Mouse (Mus musculus) thymus, adult 2 months (tissue): ENCODE measurements around the gene Rasa3. TPM values are rescaled to one million over a fixed set of nuclear protein-coding genes. Genes with fewer than 3 reads are reported as not detected.

Experiments used
- DNase-seq: peaks from one replicate; pipeline ENCODE4 v3.0.0; 2021
- H3K27ac ChIP-seq: fragments of 200-500 bp; 2 replicates; pipeline ENCODE4 v1.5.1; 2012; ENCODE audit warnings: low read length, control low read depth; ENCODE audit not compliant: control insufficient read depth, insufficient read depth
- H3K27me3 ChIP-seq: fragments of 200-500 bp; 2 replicates; pipeline ENCODE4 v1.6.1; 2012; ENCODE audit warnings: mild to moderate bottlenecking, low read length, moderate library complexity, mixed read lengths; ENCODE audit not compliant: control insufficient read depth, insufficient read depth
- H3K36me3 ChIP-seq: fragments of 200-500 bp; 2 replicates; pipeline ENCODE4 v1.6.1; 2012; ENCODE audit warnings: mild to moderate bottlenecking, low read length, moderate library complexity; ENCODE audit not compliant: control insufficient read depth, insufficient read depth
- H3K4me1 ChIP-seq: fragments of 200-500 bp; replicated peaks from 2 replicates; pipeline ENCODE4 v1.6.1; 2012; ENCODE audit warnings: low read length; ENCODE audit not compliant: control insufficient read depth, insufficient read depth
- H3K4me3 ChIP-seq: fragments of 200-500 bp; 2 replicates; pipeline ENCODE4 v1.5.1; 2012; ENCODE audit warnings: mild to moderate bottlenecking, low read length, control low read depth, moderate library complexity; ENCODE audit not compliant: control insufficient read depth, insufficient read depth
- CTCF ChIP-seq: fragments of 200-500 bp; IDR thresholded peaks from 2 replicates; pipeline ENCODE4 v1.5.1; 2012; ENCODE audit warnings: mild to moderate bottlenecking, control low read depth, low read length, moderate library complexity, borderline replicate concordance; ENCODE audit not compliant: control insufficient read depth, poor library complexity, insufficient read depth; ENCODE audit errors: extremely low read depth
- POLR2A ChIP-seq: fragments of 200-500 bp; IDR thresholded peaks from 2 replicates; pipeline ENCODE4 v1.6.1; 2012; ENCODE audit warnings: mild to moderate bottlenecking, low read length, control low read depth, moderate library complexity; ENCODE audit not compliant: control insufficient read depth, poor library complexity, insufficient read depth; ENCODE audit errors: extremely low read depth
- WGBS: fragments of 180-500 bp; shearing (Covaris S2); methylation state at CpG from one replicate; pipeline ENCODE4 v1.1.7; 2018; 5-methylcytosine and 5-hydroxymethylcytosine counted together
- polyA plus RNA-seq: library from polyadenylated mRNA; depleted of rRNA; stranded (reverse); fragments of >200 nt; gene quantifications from 2 replicates; pipeline ENCODE4 v1.2.3, GENCODE M21; 2012; rRNA removed

Rasa3 gene
- polyA plus RNA-seq = 52.7 and 57.5 TPM in 2 replicates

DNA sequence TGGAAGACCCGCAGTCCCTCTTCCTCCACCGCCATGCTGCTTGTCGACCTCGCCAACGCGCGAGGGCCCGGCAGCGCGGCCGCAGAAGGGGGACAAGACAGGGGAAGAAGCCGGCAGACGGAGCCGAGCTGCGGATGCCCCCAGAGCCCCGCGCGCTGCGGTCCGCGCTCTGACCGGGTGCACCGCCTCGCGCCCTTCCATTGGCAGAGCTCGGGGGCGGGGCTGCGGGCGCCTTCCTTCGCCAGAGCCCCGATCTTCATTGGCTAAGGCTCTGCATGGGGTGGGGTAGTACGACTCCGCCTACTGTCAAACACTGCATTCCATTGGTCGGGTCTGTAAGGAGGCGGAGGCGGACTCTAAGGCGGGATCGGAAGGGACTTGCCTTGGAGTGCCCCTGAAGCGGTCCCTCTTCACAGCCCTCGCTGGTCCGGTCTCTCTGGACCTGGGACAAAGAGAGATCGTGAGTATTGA, at the start of gene Rasa3:
Gene Rasa3 (minus strand): TSS at position 191 of the 471 bp plus-strand sequence.
- Histone ChIP-seq H3K4me1 (peaks cover 45% of the 10 kb centered on the region), H3K27ac (peak within 1 kb of the TSS; percentile 68; the same call in 1 of the 2 replicates), H3K36me3 (no peaks in the 10 kb centered on the region), H3K4me3 (peak within 1 kb of the TSS; percentile 98), H3K27me3 (no peaks in the 10 kb centered on the region)
- under 1% methylated on average over 42 of the region's 42 CpGs for WGBS
- peak; percentile 57 for TF ChIP-seq CTCF
- peak; percentile 85 for TF ChIP-seq POLR2A
- peak; percentile 96 for DNase-seq

DNA sequence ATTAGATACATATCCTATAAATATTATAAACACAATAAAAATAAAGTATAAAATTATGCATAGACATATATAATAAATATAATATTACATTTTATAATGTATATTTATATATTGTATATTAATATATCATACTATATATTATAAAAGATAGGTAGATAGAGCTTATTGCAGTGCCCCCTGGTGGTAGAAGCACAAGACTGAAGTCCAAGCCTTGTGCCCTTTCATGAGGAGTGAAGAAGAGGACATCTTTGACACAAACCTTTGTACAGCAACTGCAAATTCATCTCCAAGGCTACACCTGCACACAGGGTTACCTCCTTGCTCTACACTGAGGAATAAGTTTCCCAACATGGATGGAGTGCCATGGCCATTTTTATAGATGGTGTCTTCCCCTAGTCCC, 48.3 kb upstream of the Rasa3 start:
- H3K36me3 ChIP-seq = no peaks in the 10 kb centered on the region
- no peak overlapping the region for H3K4me3 ChIP-seq
- DNase-seq = peak; percentile 51

DNA sequence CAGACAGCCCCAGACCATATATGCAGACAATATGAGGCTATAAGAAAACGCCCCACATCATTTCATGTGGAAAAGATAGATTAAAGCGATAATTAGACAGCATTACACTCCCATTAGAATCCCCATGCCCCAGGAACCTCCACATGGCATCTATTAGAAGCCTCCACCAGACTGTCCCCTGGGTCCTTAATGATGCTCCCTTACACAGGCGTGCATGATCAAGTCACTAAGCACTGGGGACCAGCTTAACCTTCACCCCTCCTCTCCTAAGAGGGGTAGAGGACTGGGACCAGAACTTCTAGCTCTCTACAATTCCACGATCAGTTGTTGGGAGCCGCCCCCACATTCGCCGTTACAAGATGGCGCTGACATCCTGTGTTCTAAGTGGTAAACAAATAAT, 41.6 kb upstream of the Rasa3 start:
- Histone ChIP-seq H3K36me3 (no peaks in the 10 kb centered on the region), H3K4me3 (no peak overlapping the region), H3K27me3 (no peaks in the 10 kb centered on the region), H3K27ac (no peak overlapping the region), H3K4me1 (no peaks in the 10 kb centered on the region)
- no peak for DNase-seq
- TF ChIP-seq CTCF = no peak
- TF ChIP-seq POLR2A = no peak
- WGBS = 98% methylated on average over 8 of the region's 8 CpGs

More for the DNA sequence above, 48.3 kb upstream of the Rasa3 start:
- Histone ChIP-seq H3K4me1 (no peaks in the 10 kb centered on the region), H3K27ac (no peak overlapping the region), H3K27me3 (no peaks in the 10 kb centered on the region)
- TF ChIP-seq POLR2A (no peak), CTCF (no peak)

DNA sequence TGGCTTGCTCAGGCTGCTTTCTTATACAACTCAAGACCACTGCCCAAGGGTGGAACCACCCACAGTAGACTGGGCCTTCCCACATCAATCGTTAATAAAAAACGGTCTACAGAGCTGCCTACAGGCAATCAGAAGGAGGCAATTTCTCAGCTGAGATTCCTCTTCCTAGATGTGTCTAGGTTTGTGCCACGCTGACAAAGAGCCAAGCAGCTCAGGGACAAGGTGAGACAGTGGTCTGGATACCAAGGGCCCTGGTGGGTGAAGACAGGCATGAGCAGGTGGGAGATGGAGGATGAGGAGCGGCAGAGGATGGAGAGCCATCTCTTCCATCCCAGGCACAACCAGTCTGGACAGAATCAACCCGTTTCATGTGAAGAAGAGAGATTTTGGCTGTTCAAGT, 31.1 kb upstream of the Rasa3 start:
- no peak for TF ChIP-seq CTCF
- no peak for TF ChIP-seq POLR2A
- Histone ChIP-seq H3K27ac (no peak overlapping the region), H3K4me1 (peaks cover 9% of the 10 kb centered on the region), H3K27me3 (no peaks in the 10 kb centered on the region), H3K36me3 (no peaks in the 10 kb centered on the region), H3K4me3 (no peak overlapping the region)
- 95% methylated on average over 5 of the region's 5 CpGs for WGBS
- no peak for DNase-seq

DNA sequence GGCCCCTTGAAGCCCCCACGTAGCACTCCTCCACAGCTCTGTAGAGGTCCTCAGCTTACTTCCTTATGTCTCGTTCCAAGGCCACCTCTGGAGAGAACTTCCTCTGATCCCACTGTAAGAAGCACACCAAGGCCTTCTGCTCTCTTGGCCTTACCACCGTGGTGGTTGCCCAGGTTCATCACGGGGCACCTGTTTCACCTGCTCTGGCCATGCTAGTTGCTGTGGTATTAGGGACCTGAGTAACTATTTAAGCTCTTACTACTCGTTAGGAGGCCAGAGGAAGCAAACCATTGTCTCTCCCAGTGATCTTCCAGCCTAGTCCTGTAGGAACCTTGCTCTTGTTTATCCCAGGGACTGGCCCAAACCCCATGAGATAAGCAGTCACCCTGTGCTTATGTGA, 29.5 kb upstream of the Rasa3 start:
- TF ChIP-seq POLR2A (no peak), CTCF (no peak)
- no peaks in the 10 kb centered on the region for H3K36me3 ChIP-seq
- H3K4me3 ChIP-seq = no peak overlapping the region
- no peak for DNase-seq
- H3K4me1 ChIP-seq = peaks cover 9% of the 10 kb centered on the region
- no peak overlapping the region for H3K27ac ChIP-seq
- H3K27me3 ChIP-seq = no peaks in the 10 kb centered on the region
- 86% methylated on average over 5 of the region's 5 CpGs for WGBS

DNA sequence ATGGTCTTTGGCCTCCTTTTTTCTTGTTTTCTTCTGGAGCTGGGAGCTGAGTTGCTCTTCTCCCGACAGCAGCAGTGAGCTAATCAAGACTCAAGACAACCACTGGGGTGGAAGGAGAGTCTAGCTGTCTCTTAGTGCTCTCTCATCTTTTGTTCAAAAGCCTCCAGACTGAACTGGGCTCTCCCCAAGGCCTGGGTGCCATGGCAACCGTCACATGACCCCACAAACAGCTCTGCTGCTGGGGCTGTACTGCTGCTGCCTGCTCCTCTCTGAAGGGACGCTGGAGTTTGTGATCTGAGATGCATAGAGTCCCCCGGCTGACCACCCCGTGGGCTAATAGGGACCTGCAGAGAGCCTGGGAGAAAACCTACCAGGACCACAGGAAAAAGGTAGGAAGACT, 28.3 kb upstream of the Rasa3 start, which contains the start of gene Cfap97d2:
Gene Cfap97d2 (plus strand): TSS at position 222 of the 400 bp plus-strand sequence.
- H3K27ac ChIP-seq = no peak within 1 kb of the TSS
- TF ChIP-seq CTCF (no peak), POLR2A (no peak)
- DNase-seq = peak; percentile 63
- H3K4me3 ChIP-seq = no peak within 1 kb of the TSS
- no peaks in the 10 kb centered on the region for H3K36me3 ChIP-seq
- WGBS = 33% methylated on average over 5 of the region's 5 CpGs
- no peaks in the 10 kb centered on the region for H3K27me3 ChIP-seq
- H3K4me1 ChIP-seq = peaks cover 9% of the 10 kb centered on the region

DNA sequence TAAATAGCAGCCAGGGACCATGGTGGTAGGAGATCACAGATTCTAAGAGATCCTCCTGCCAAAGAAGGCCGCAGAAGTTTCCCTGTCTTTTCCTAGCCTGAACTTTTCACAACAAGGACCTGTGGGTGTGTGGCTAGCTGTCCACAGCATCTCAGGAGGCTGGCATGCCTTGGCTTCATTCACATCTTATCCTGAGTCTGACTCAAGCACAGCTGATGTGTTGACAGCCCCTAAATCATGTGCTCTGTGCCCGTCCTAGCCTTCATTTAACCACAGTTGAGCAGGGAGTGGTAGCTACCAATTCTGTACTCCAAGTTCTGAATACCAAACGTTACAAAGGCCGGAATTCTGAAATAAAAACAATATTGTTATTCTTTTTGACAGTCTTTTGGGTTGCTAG, 26.9 kb upstream of the Rasa3 start:
- H3K27me3 ChIP-seq = no peaks in the 10 kb centered on the region
- H3K27ac ChIP-seq = no peak overlapping the region
- DNase-seq = no peak
- 87% methylated on average over 4 of the region's 4 CpGs for WGBS
- H3K4me3 ChIP-seq = no peak overlapping the region
- H3K36me3 ChIP-seq = no peaks in the 10 kb centered on the region
- peaks cover 9% of the 10 kb centered on the region for H3K4me1 ChIP-seq
- no peak for TF ChIP-seq CTCF
- no peak for TF ChIP-seq POLR2A
